8 mouse cellular contexts compared by ENCODE assay signal in genomic region chr9:47407007-47407670, GRCm38 (mm10).
A peak's percentile ranks its signal among the peaks of the same experiment; 100 is the strongest.
DNase-seq lines count a peak whose midpoint lies in the region; ATAC-seq lines count a peak whose summit lies in the region.

No protein-coding gene starts in this region.

- peak; percentile 65 for ATAC-seq in midbrain, embryonic 15.5 days (replicated peaks)
- ATAC-seq in midbrain, embryonic 16.5 days: no peak
- peak; percentile 91 for ATAC-seq in forebrain, embryonic 14.5 days
- ATAC-seq in neural tube, embryonic 14.5 days (ENCODE audit: low read depth): peak; percentile 60; the same call in 1 of the 2 replicates

- H3K4me1 ChIP-seq in midbrain, embryonic 15.5 days: peaks cover 14% of the 10 kb centered on the region; the same call in 1 of the 2 replicates
- H3K4me1 ChIP-seq in midbrain, embryonic 16.5 days (ENCODE audit: control insufficient read depth, insufficient read depth, low read length): no peaks in the 10 kb centered on the region
- peaks cover 11% of the 10 kb centered on the region for H3K4me1 ChIP-seq in forebrain, embryonic 14.5 days (ENCODE audit: control insufficient read depth, insufficient read depth, low read length)
- H3K4me1 ChIP-seq in neural tube, embryonic 14.5 days (ENCODE audit: control insufficient read depth, insufficient read depth, low read length): peaks cover 18% of the 10 kb centered on the region; the same call in 1 of the 2 replicates

- H3K27me3 ChIP-seq in midbrain, embryonic 15.5 days (replicated peaks): peaks cover 8% of the 10 kb centered on the region
- H3K27me3 ChIP-seq in midbrain, embryonic 16.5 days (ENCODE audit: control insufficient read depth, insufficient read depth, low read depth, low read length): 0 out of 2 replicates have a peak, but pooled peaks cover 3% of the 10 kb centered on the region
- no peaks in the 10 kb centered on the region for H3K27me3 ChIP-seq in forebrain, embryonic 14.5 days (replicated peaks; ENCODE audit: control insufficient read depth, insufficient read depth, low read length)
- H3K27me3 ChIP-seq in neural tube, embryonic 14.5 days (ENCODE audit: control insufficient read depth, insufficient read depth, low read length): no peaks in the 10 kb centered on the region

- no peak overlapping the region for H3K27ac ChIP-seq in midbrain, embryonic 15.5 days
- H3K27ac ChIP-seq in midbrain, embryonic 16.5 days (ENCODE audit: low read length): no peak overlapping the region
- H3K27ac ChIP-seq in forebrain, embryonic 14.5 days (ENCODE audit: low read depth, low read length): no peak overlapping the region; the same call in 1 of the 2 replicates
- H3K27ac ChIP-seq in neural tube, embryonic 14.5 days (ENCODE audit: low read depth, low read length): no peak overlapping the region

- no peak overlapping the region for H3K4me2 ChIP-seq in midbrain, embryonic 15.5 days
- no peak overlapping the region for H3K4me2 ChIP-seq in midbrain, embryonic 16.5 days (ENCODE audit: low read length)
- H3K4me2 ChIP-seq in forebrain, embryonic 14.5 days (ENCODE audit: low read length): no peak overlapping the region
- H3K4me2 ChIP-seq in neural tube, embryonic 14.5 days (ENCODE audit: low read depth, low read length): no peak overlapping the region

- 46% methylated on average over 7 of the region's 7 CpGs for WGBS in midbrain, embryonic 15.5 days
- WGBS in midbrain, embryonic 16.5 days: 46% methylated on average over 7 of the region's 7 CpGs
- 28% methylated on average over 7 of the region's 7 CpGs for WGBS in forebrain, embryonic 14.5 days
- 43% methylated on average over 7 of the region's 7 CpGs for WGBS in neural tube, embryonic 14.5 days

- no peaks in the 10 kb centered on the region for H3K36me3 ChIP-seq in midbrain, embryonic 15.5 days (replicated peaks)
- no peaks in the 10 kb centered on the region for H3K36me3 ChIP-seq in midbrain, embryonic 16.5 days (ENCODE audit: control insufficient read depth, insufficient read depth, low read length)
- H3K36me3 ChIP-seq in forebrain, embryonic 14.5 days (ENCODE audit: control insufficient read depth, insufficient read depth, low read length): no peaks in the 10 kb centered on the region
- no peaks in the 10 kb centered on the region for H3K36me3 ChIP-seq in neural tube, embryonic 14.5 days (ENCODE audit: control insufficient read depth, insufficient read depth, low read length)

- intact Hi-C loops in heart, postnatal 14 days (cut with DNase I): no loop called here

- no peak overlapping the region for H3K4me3 ChIP-seq in midbrain, embryonic 15.5 days
- no peak overlapping the region for H3K4me3 ChIP-seq in midbrain, embryonic 16.5 days (ENCODE audit: low read depth, low read length)
- no peak overlapping the region for H3K4me3 ChIP-seq in forebrain, embryonic 14.5 days (ENCODE audit: low read depth, low read length)
- no peak overlapping the region for H3K4me3 ChIP-seq in neural tube, embryonic 14.5 days (ENCODE audit: low read depth, low read length)

- H3K9me3 ChIP-seq in midbrain, embryonic 15.5 days: no peaks in the 10 kb centered on the region
- no peaks in the 10 kb centered on the region for H3K9me3 ChIP-seq in midbrain, embryonic 16.5 days (replicated peaks; ENCODE audit: control insufficient read depth, low read length, poor library complexity, severe bottlenecking)
- H3K9me3 ChIP-seq in forebrain, embryonic 14.5 days (replicated peaks; ENCODE audit: control insufficient read depth, low read length): no peaks in the 10 kb centered on the region
- no peaks in the 10 kb centered on the region for H3K9me3 ChIP-seq in neural tube, embryonic 14.5 days (ENCODE audit: control insufficient read depth, low read length)

- DNase-seq in forebrain, embryonic 14.5 days (ENCODE audit: low spot score): peak; percentile 90
- peak; percentile 81 to 86 for DNase-seq in heart, postnatal 14 days
- DNase-seq in kidney, postnatal 36 days: peak; percentile 58 to 70
- DNase-seq in cerebellum, adult 8-10 months: no peak
- DNase-seq in urinary bladder, postnatal 10 days (ENCODE audit: low spot score): no peak

- no peak overlapping the region for H3K9ac ChIP-seq in midbrain, embryonic 15.5 days
- H3K9ac ChIP-seq in midbrain, embryonic 16.5 days (ENCODE audit: low read depth, low read length): no peak overlapping the region
- H3K9ac ChIP-seq in forebrain, embryonic 14.5 days (ENCODE audit: low read length): no peak overlapping the region
- no peak overlapping the region for H3K9ac ChIP-seq in neural tube, embryonic 14.5 days (replicated peaks; ENCODE audit: low read depth, low read length)

Comparison
In these comparisons a context has a peak if more than half of its experiments do, and no peak if none do; other contexts are left out.
1. DNase-seq: peak in forebrain, embryonic 14.5 days (single experiment), heart, postnatal 14 days (2 of 2) and kidney, postnatal 36 days (2 of 2); none in cerebellum, adult 8-10 months (single experiment) and urinary bladder, postnatal 10 days (single experiment).